Mouse (Mus musculus): ENCODE data around the gene Zan. TPM values are rescaled to one million over a fixed set of nuclear protein-coding genes. Genes with fewer than 3 reads are reported as not detected.
A peak's percentile ranks its signal among the peaks of the same experiment; 100 is the strongest.

Gene Zan
- polyA plus RNA-seq, 2 experiments = 0.06 to 0.19 TPM

DNA sequence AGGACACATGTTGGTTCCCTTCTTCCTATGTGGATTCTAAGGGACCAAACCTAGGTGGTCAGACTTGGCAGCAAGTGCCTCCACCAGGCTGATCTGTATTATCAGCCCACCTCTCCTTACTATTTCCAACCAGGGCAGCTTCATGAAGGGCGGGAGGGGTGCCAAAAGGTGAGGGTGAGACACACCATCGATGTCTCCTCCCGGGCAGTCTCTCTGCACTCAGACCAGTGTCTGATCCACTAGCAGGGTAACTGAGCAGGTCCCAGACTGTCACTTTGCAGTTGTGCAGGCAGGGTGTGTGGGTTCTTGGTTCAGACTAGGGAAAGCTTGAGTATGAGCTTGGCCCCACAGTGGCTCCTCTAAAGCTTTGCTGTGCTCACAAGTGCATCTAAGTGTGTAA lies 37.9 kb upstream of the Zan start:
- DNase-seq (ENCODE audit: low read depth in 3 of 3, low spot score in 3 of 3) (no peak), ATAC-seq (ENCODE audit: insufficient read depth) (no peak)
- H3K9ac ChIP-seq (replicated peaks) = no peak overlapping the region
- no peak overlapping the region for H3K4me2 ChIP-seq (ENCODE audit: low read depth)
- H3K27ac ChIP-seq = no peak overlapping the region
- H3K27me3 ChIP-seq (ENCODE audit: control insufficient read depth, insufficient read depth, low read length) = no peaks in the 10 kb centered on the region
- TF ChIP-seq EP300 (IDR thresholded peaks at IDR 0.05; ENCODE audit: low read depth) (no peak), CTCF (IDR thresholded peaks at IDR 0.05; ENCODE audit: low read depth) (no peak)
- WGBS (ENCODE audit: insufficient replicate concordance) = 78% methylated on average over 3 of the region's 3 CpGs
- H3K4me1 ChIP-seq (replicated peaks; ENCODE audit: control insufficient read depth in 2 of 2, insufficient read depth in 2 of 2, low read length in 1 of 2) = peaks cover 4 to 6% of the 10 kb centered on the region in 2 experiments; a peak in 3 of 4 replicates
- H3K4me3 ChIP-seq (ENCODE audit: insufficient read depth in 1 of 2, low read depth in 2 of 2, low read length in 2 of 2) = no peak overlapping the region
- no peaks in the 10 kb centered on the region; the same call in 1 of the 2 replicates for H3K36me3 ChIP-seq (replicated peaks; ENCODE audit: control insufficient read depth, insufficient read depth, low read depth)
- H3K9me3 ChIP-seq (ENCODE audit: control insufficient read depth, low read length) = no peaks in the 10 kb centered on the region

DNA sequence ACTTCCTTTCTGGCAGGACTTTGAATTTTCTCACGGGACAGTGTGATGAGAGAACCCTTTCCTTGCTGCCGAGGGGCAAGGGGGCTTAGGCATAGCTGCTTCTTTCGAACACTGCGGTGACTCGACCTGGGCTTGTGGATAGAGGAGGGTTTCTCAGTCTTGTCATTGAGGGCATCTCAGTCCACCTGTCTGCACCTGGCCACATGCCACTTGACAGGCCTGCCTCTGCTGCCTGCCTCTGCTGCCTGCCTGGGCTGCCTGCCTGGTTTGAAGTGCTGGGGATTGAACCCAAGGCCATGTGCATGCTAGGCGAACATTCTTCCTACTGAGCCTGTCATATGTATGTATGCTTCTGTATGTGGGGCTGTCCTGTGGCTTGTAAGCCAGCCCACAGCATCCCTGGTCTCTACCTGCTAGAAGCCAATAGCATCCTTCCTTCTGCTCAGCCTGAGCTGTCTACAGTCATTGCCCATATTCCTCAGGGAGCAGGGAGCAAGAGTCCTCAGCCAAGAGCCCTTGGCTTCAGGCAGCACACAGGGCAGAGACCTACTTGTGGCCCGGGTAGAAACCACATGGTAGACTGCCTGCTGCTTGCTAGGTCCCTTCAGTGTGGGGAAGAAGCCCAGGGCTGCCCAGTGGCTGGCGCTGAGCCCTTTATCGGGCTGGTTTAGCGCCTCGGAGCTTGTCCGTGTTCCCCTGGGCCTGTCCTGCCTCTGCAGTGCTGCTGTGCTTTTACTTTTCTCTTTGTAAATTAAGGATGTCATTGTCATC lies 37.3 kb upstream of the Zan start:
- WGBS (ENCODE audit: insufficient replicate concordance) = 87% methylated on average over 12 of the region's 12 CpGs
- Histone ChIP-seq H3K4me2 (ENCODE audit: low read depth) (no peak overlapping the region), H3K4me1 (replicated peaks; ENCODE audit: control insufficient read depth in 2 of 2, insufficient read depth in 2 of 2, low read length in 1 of 2) (peaks cover 6 to 7% of the 10 kb centered on the region in 2 experiments; a peak in 3 of 4 replicates), H3K27ac (no peak overlapping the region), H3K27me3 (ENCODE audit: control insufficient read depth, insufficient read depth, low read length) (no peaks in the 10 kb centered on the region), H3K9ac (replicated peaks) (no peak overlapping the region), H3K4me3 (ENCODE audit: insufficient read depth in 1 of 2, low read depth in 2 of 2, low read length in 2 of 2) (no peak overlapping the region), H3K9me3 (ENCODE audit: control insufficient read depth, low read length) (no peaks in the 10 kb centered on the region), H3K36me3 (replicated peaks; ENCODE audit: control insufficient read depth, insufficient read depth, low read depth) (no peaks in the 10 kb centered on the region; the same call in 1 of the 2 replicates)
- ATAC-seq (ENCODE audit: insufficient read depth) (no peak), DNase-seq (ENCODE audit: low read depth in 3 of 3, low spot score in 3 of 3) (no peak)
- TF ChIP-seq CTCF (IDR thresholded peaks at IDR 0.05; ENCODE audit: low read depth) = no peak
- no peak for TF ChIP-seq EP300 (IDR thresholded peaks at IDR 0.05; ENCODE audit: low read depth)

DNA sequence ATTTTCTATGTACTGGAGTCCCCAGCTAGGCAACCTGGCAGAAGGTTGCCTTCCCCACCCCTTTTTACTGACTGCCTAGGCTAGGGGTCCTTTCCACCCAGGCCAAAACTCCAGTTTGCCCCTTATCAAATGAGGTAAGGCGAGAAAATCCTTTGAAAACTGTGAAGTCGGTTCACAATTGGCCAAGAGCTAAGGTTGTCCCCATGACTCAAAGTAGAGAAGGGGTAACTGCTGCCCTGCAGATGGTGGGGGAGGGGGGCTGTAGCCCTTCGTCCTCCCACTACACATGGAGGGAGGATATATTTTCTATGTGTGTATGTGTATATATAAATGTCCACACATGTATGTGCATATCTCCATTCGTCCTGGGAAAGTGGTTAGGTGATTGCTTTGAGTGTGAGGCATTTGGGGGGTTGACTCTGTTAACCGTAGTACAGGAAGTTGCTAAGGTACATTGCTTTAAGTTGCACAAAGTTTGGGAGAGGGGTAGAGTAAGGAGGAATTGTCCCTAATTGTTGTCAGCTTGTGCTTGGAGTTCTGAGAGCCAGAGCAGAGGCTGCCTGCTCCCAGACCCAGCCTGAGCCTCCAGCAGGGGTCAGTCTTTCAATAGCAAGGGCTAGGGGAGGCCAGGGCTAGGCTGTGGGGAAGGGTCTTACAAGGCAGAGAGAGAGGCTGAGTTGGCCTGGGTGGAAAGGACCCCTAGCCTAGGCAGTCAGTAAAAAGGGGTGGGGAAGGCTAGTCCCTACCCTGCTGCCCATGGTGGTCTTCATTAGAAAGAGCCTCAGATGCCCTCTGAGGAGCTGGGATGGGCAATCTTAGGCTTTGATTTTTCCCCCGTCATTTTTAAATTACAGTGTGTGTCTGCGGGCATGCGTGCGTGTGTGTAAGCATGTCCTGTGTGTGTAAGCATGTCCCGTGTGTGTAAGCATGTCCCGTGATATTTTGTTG lies 36.3 kb upstream of the Zan start:
- Histone ChIP-seq H3K36me3 (replicated peaks; ENCODE audit: control insufficient read depth, insufficient read depth, low read depth) (no peaks in the 10 kb centered on the region), H3K4me3 (ENCODE audit: insufficient read depth in 1 of 2, low read depth in 2 of 2, low read length in 2 of 2) (no peak overlapping the region), H3K4me2 (ENCODE audit: low read depth) (no peak overlapping the region), H3K4me1 (replicated peaks; ENCODE audit: control insufficient read depth in 2 of 2, insufficient read depth in 2 of 2, low read length in 1 of 2) (peaks cover 6 to 7% of the 10 kb centered on the region in 2 experiments; a peak in 3 of 4 replicates), H3K27me3 (ENCODE audit: control insufficient read depth, insufficient read depth, low read length) (no peaks in the 10 kb centered on the region), H3K9me3 (ENCODE audit: control insufficient read depth, low read length) (no peaks in the 10 kb centered on the region), H3K27ac (no peak overlapping the region), H3K9ac (replicated peaks) (no peak overlapping the region)
- TF ChIP-seq CTCF (IDR thresholded peaks at IDR 0.05; ENCODE audit: low read depth) = peak; percentile 77
- TF ChIP-seq EP300 (IDR thresholded peaks at IDR 0.05; ENCODE audit: low read depth) = no peak
- 75% methylated on average over 11 of the region's 11 CpGs for WGBS (ENCODE audit: insufficient replicate concordance)
- DNase-seq (ENCODE audit: low read depth in 3 of 3, low spot score in 3 of 3) (no peak), ATAC-seq (ENCODE audit: insufficient read depth) (no peak)

DNA sequence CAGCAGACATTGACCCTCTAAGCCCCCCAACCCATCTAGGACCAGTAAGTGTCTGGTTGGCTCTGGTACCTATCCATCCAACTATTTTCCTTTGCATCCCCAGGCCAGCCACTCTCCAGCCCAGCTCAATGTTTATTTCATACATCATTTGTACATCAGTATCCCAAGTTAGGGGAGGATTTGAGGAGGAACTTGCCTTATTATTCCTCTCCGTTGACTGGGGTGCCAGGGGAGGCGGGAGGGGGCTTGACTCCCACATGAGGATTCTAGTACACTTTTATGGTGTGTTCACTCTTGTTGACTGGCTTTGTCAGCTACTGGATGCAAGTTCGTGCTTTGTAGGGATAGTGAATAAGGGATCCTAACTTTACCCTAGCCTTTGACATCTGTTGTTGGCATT lies 34.8 kb upstream of the Zan start:
- DNase-seq (ENCODE audit: low read depth in 3 of 3, low spot score in 3 of 3) (no peak), ATAC-seq (ENCODE audit: insufficient read depth) (no peak)
- Histone ChIP-seq H3K36me3 (replicated peaks; ENCODE audit: control insufficient read depth, insufficient read depth, low read depth) (no peaks in the 10 kb centered on the region), H3K9ac (replicated peaks) (peak overlapping the region; percentile 93; the same call in 1 of the 2 replicates), H3K4me2 (ENCODE audit: low read depth) (peak overlapping the region; percentile 69), H3K4me1 (replicated peaks; ENCODE audit: control insufficient read depth in 2 of 2, insufficient read depth in 2 of 2, low read length in 1 of 2) (peaks cover 6 to 7% of the 10 kb centered on the region in 2 experiments; a peak in 3 of 4 replicates), H3K9me3 (ENCODE audit: control insufficient read depth, low read length) (no peaks in the 10 kb centered on the region), H3K27ac (no peak overlapping the region), H3K27me3 (ENCODE audit: control insufficient read depth, insufficient read depth, low read length) (no peaks in the 10 kb centered on the region), H3K4me3 (ENCODE audit: insufficient read depth in 1 of 2, low read depth in 2 of 2, low read length in 2 of 2) (peak overlapping the region in 1 of 2 experiments; percentile 92; a peak in 2 of 4 replicates)
- no peak for TF ChIP-seq CTCF (IDR thresholded peaks at IDR 0.05; ENCODE audit: low read depth)
- no peak for TF ChIP-seq EP300 (IDR thresholded peaks at IDR 0.05; ENCODE audit: low read depth)
- 71% methylated on average over 3 of the region's 3 CpGs for WGBS (ENCODE audit: insufficient replicate concordance)

Measured in liver, embryonic 14.5 days (tissue).